Mouse (Mus musculus) MEL (cell line): Measurements from ENCODE around the gene Cldn1. TPM values are rescaled to one million over a fixed set of nuclear protein-coding genes. Genes with fewer than 3 reads are reported as not detected.

Experiments used
- DNase-seq: peaks from one replicate; pipeline ENCODE4 v3.0.0; 2011; ENCODE audit warnings: low read depth, low spot score
- H3K27ac ChIP-seq: 2 replicates; pipeline ENCODE4 v1.5.1; 2012; ENCODE audit warnings: low read depth, mild to moderate bottlenecking, control low read depth, low read length, moderate library complexity; ENCODE audit not compliant: control insufficient read depth
- H3K27me3 ChIP-seq, 2 experiments: fragments of 150-350 bp in 1 of 2; sonication (generic) in 1 of 2; 2 replicates each; pipeline ENCODE4 v1.6.1; 2012; ENCODE audit warnings: low read length in 2 of 2, mild to moderate bottlenecking in 2 of 2, improper control_type of control experiment in 1 of 2, moderate library complexity in 1 of 2; ENCODE audit not compliant: insufficient read depth in 2 of 2, control insufficient read depth in 1 of 2
- H3K36me3 ChIP-seq, 2 experiments: 2 replicates each; pipeline ENCODE4 v1.6.1; 2012 to 2014; ENCODE audit warnings: low read length in 2 of 2, improper control_type of control experiment in 1 of 2, inconsistent platforms in 1 of 2, mild to moderate bottlenecking in 1 of 2; ENCODE audit not compliant: insufficient read depth in 2 of 2, control insufficient read depth in 1 of 2
- H3K4me1 ChIP-seq, 2 experiments: fragments of 150-350 bp in 1 of 2; sonication (generic) in 1 of 2; 2 replicates each; pipeline ENCODE4 v1.6.1; 2012; ENCODE audit warnings: low read length in 2 of 2, improper control_type of control experiment in 1 of 2, mild to moderate bottlenecking in 1 of 2; ENCODE audit not compliant: insufficient read depth in 2 of 2, control insufficient read depth in 1 of 2
- H3K4me3 ChIP-seq, 2 experiments: fragments of 150-350 bp in 1 of 2; sonication (generic) in 1 of 2; 2 replicates each; pipeline ENCODE4 v1.5.1; 2012; ENCODE audit warnings: low read depth in 2 of 2, low read length in 2 of 2, mild to moderate bottlenecking in 2 of 2, moderate library complexity in 2 of 2, control low read depth in 1 of 2, improper control_type of control experiment in 1 of 2; ENCODE audit not compliant: control insufficient read depth in 1 of 2, insufficient read depth in 1 of 2
- H3K79me2 ChIP-seq: 2 replicates; pipeline ENCODE4 v1.6.1; 2012; ENCODE audit warnings: mild to moderate bottlenecking, low read length, moderate library complexity; ENCODE audit not compliant: control insufficient read depth, poor library complexity, insufficient read depth
- H3K9ac ChIP-seq: 2 replicates; pipeline ENCODE4 v1.6.1; 2012; ENCODE audit warnings: low read depth, mild to moderate bottlenecking, control low read depth, low read length, moderate library complexity; ENCODE audit not compliant: control insufficient read depth, poor library complexity, severe bottlenecking
- H3K9me3 ChIP-seq: fragments of 150-350 bp; sonication (generic); replicated peaks from 2 replicates; pipeline ENCODE4 v1.6.1; 2012; ENCODE audit warnings: mild to moderate bottlenecking, low read length, improper control_type of control experiment, moderate library complexity; ENCODE audit not compliant: insufficient read depth
- BHLHE40 ChIP-seq: IDR thresholded peaks from 2 replicates; pipeline ENCODE4 v1.6.1; 2012; ENCODE audit warnings: low read depth, mild to moderate bottlenecking, inconsistent platforms, low read length, improper control_type of control experiment, borderline replicate concordance
- CHD1 ChIP-seq: IDR thresholded peaks from 2 replicates; pipeline ENCODE4 v1.6.1; 2012; ENCODE audit warnings: low read depth, mild to moderate bottlenecking, inconsistent platforms, low read length, improper control_type of control experiment
- CHD2 ChIP-seq: IDR thresholded peaks from 2 replicates; pipeline ENCODE4 v1.6.1; 2011; ENCODE audit warnings: low read length, improper control_type of control experiment
- CTCF ChIP-seq, 3 experiments: IDR thresholded peaks in 2 of 3; conservative IDR thresholded peaks in 1 of 3; 2 replicates each; pipeline ENCODE4 v1.5.1; 2011 to 2012; ENCODE audit warnings: low read length in 3 of 3, low read depth in 2 of 3, mild to moderate bottlenecking in 2 of 3, improper control_type of control experiment in 1 of 3, inconsistent platforms in 1 of 3, mixed read lengths in 1 of 3, moderate library complexity in 1 of 3; ENCODE audit not compliant: control insufficient read depth in 1 of 3, insufficient read depth in 1 of 3, poor library complexity in 1 of 3, severe bottlenecking in 1 of 3
- E2F4 ChIP-seq: IDR thresholded peaks from 2 replicates; pipeline ENCODE4 v1.6.1; 2011; ENCODE audit warnings: low read depth, low read length, improper control_type of control experiment, borderline replicate concordance
- EP300 ChIP-seq, 2 experiments: IDR thresholded peaks; 2 replicates each; pipeline ENCODE4 v1.6.1; 2011; ENCODE audit warnings: improper control_type of control experiment in 2 of 2, low read length in 2 of 2, low read depth in 1 of 2, mild to moderate bottlenecking in 1 of 2
- ETS1 ChIP-seq: IDR thresholded peaks from 2 replicates; pipeline ENCODE4 v1.6.1; 2012; ENCODE audit warnings: low read depth, mild to moderate bottlenecking, inconsistent platforms, low read length, improper control_type of control experiment, moderate library complexity
- HCFC1 ChIP-seq: IDR thresholded peaks from 2 replicates; pipeline ENCODE4 v1.6.1; 2012; ENCODE audit warnings: low read depth, mild to moderate bottlenecking, inconsistent platforms, low read length, improper control_type of control experiment, moderate library complexity
- JUND ChIP-seq: IDR thresholded peaks from 2 replicates; pipeline ENCODE4 v1.6.1; 2011; ENCODE audit warnings: low read depth, mild to moderate bottlenecking, improper control_type of control experiment, low read length
- KAT2A ChIP-seq: conservative IDR thresholded peaks from 2 replicates; pipeline ENCODE4 v1.6.1; 2012; ENCODE audit warnings: low read depth, low read length, improper control_type of control experiment, inconsistent platforms
- MAFK ChIP-seq: IDR thresholded peaks from 2 replicates; pipeline ENCODE4 v1.6.1; 2011; ENCODE audit warnings: low read depth, mild to moderate bottlenecking, low read length, improper control_type of control experiment, borderline replicate concordance
- MXI1 ChIP-seq: IDR thresholded peaks from 2 replicates; pipeline ENCODE4 v1.6.1; 2011; ENCODE audit warnings: mild to moderate bottlenecking, low read depth, low read length, improper control_type of control experiment
- MYB ChIP-seq: IDR thresholded peaks from 2 replicates; pipeline ENCODE4 v1.6.1; 2011; ENCODE audit warnings: mild to moderate bottlenecking, low read depth, low read length, improper control_type of control experiment
- MYC ChIP-seq: IDR thresholded peaks from 2 replicates; pipeline ENCODE4 v1.6.1; 2011; ENCODE audit warnings: low read depth, mild to moderate bottlenecking, low read length, improper control_type of control experiment, moderate library complexity
- NELFE ChIP-seq: IDR thresholded peaks from 2 replicates; pipeline ENCODE4 v1.6.1; 2011; ENCODE audit warnings: low read depth, low read length, improper control_type of control experiment
- NRF1 ChIP-seq: IDR thresholded peaks from 2 replicates; pipeline ENCODE4 v1.6.1; 2014; ENCODE audit warnings: low read depth, mild to moderate bottlenecking, inconsistent platforms, low read length, improper control_type of control experiment, moderate library complexity; ENCODE audit not compliant: poor library complexity, insufficient read depth, severe bottlenecking
- POLR2A ChIP-seq, 2 experiments: IDR thresholded peaks; 2 replicates each; pipeline ENCODE4 v1.6.1; 2011 to 2012; ENCODE audit warnings: low read length in 2 of 2, mild to moderate bottlenecking in 2 of 2, control low read depth in 1 of 2, improper control_type of control experiment in 1 of 2, low read depth in 1 of 2, moderate library complexity in 1 of 2; ENCODE audit not compliant: control insufficient read depth in 1 of 2, insufficient read depth in 1 of 2, poor library complexity in 1 of 2
- RAD21 ChIP-seq: IDR thresholded peaks from 2 replicates; pipeline ENCODE4 v1.6.1; 2011; ENCODE audit warnings: mild to moderate bottlenecking, low read depth, low read length, improper control_type of control experiment
- RCOR1 ChIP-seq: IDR thresholded peaks from 2 replicates; pipeline ENCODE4 v1.6.1; 2012; ENCODE audit warnings: low read depth, mild to moderate bottlenecking, inconsistent platforms, low read length, improper control_type of control experiment
- SIN3A ChIP-seq: IDR thresholded peaks from 2 replicates; pipeline ENCODE4 v1.6.1; 2012; ENCODE audit warnings: low read length, improper control_type of control experiment, inconsistent platforms
- SMC3 ChIP-seq: IDR thresholded peaks from 2 replicates; pipeline ENCODE4 v1.6.1; 2011; ENCODE audit warnings: low read depth, low read length, improper control_type of control experiment
- TAL1 ChIP-seq: IDR thresholded peaks from 2 replicates; pipeline ENCODE4 v1.6.1; 2012; ENCODE audit warnings: mild to moderate bottlenecking, inconsistent platforms, low read length, moderate library complexity, mixed read lengths
- TBP ChIP-seq: IDR thresholded peaks from 2 replicates; pipeline ENCODE4 v1.8.0; 2011; ENCODE audit warnings: low read depth, low read length, improper control_type of control experiment
- USF2 ChIP-seq, 2 experiments: IDR thresholded peaks; 2 replicates each; pipeline ENCODE4 v1.6.1; 2011 to 2012; ENCODE audit warnings: improper control_type of control experiment in 2 of 2, low read length in 2 of 2, borderline replicate concordance in 1 of 2, inconsistent platforms in 1 of 2, low read depth in 1 of 2, mild to moderate bottlenecking in 1 of 2; ENCODE audit not compliant: insufficient read depth in 1 of 2
- ZC3H11A ChIP-seq: IDR thresholded peaks from 2 replicates; pipeline ENCODE4 v1.6.1; 2012; ENCODE audit warnings: low read depth, mild to moderate bottlenecking, inconsistent platforms, low read length, improper control_type of control experiment
- polyA plus RNA-seq, 2 experiments: library from polyadenylated mRNA; stranded (reverse) in 1 of 2; unstranded in 1 of 2; fragments of >175 nt in 1 of 2; fragments of >200 nt in 1 of 2; gene quantifications; 2 replicates each; pipeline versions ENCODE4 v1.2.1 to v1.2.4; 2012; ENCODE audit warnings: low replicate concordance in 2 of 2, low read depth in 1 of 2; ENCODE audit not compliant: insufficient read length in 2 of 2, insufficient read depth in 1 of 2, missing spikeins in 1 of 2
- total RNA-seq: library from RNA; depleted of rRNA; stranded (reverse); fragments of 300-350 nt; gene quantifications from 2 replicates; pipeline ENCODE4 v1.2.3, GENCODE M21; 2012

Gene Cldn1
- total and polyA plus RNA-seq, 3 experiments, result not detected

DNA sequence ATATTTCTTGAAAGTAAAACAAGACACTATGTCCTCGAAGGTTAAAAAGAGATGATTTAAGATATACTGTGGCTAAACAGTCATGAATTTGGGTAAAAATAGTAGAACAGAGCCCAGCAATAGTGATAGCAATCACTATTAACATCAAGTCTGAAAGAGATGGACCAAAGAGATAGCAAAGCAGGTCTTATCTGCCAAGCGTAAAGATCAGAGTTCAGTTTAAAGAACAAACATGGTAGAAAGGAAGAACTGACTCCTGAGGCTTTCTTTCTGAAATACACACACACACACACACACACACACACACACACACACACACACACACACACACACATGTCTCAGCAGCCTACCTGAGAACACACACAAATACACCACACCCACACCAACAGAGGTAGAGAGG, 14.5 kb upstream of the Cldn1 start:
- Histone ChIP-seq H3K4me3 (no peak overlapping the region), H3K4me1 (no peaks in the 10 kb centered on the region)
- TF ChIP-seq KAT2A (no peak), NELFE (no peak), CHD1 (no peak), RAD21 (no peak), E2F4 (no peak), CTCF (IDR thresholded peaks at IDR 0.05 in 2 of 3, conservative IDR thresholded peaks at IDR 0.05 in 1 of 3; ENCODE audit: control insufficient read depth in 1 of 3, insufficient read depth in 1 of 3, low read depth in 2 of 3, low read length in 3 of 3, poor library complexity in 1 of 3, severe bottlenecking in 1 of 3) (no peak), MYB (no peak), RCOR1 (no peak), ETS1 (no peak), SIN3A (no peak), MYC (no peak), BHLHE40 (no peak), MXI1 (no peak), MAFK (no peak), SMC3 (no peak)

GRCm38 (mm10) chr16:26384112-26384649, 12.5 kb upstream of the Cldn1 start:
- H3K79me2 ChIP-seq, result no peaks in the 10 kb centered on the region
- H3K4me3 ChIP-seq, result no peak overlapping the region
- DNase-seq, result no peak
- H3K4me1 ChIP-seq, result no peaks in the 10 kb centered on the region
- H3K36me3 ChIP-seq, result no peaks in the 10 kb centered on the region
- H3K27me3 ChIP-seq, result no peaks in the 10 kb centered on the region
- H3K9me3 ChIP-seq, result no peaks in the 10 kb centered on the region
- no peak overlapping the region for H3K9ac ChIP-seq
- TF ChIP-seq CHD2 (no peak), SMC3 (no peak)
- no peak overlapping the region for H3K27ac ChIP-seq

More for the DNA sequence above, 14.5 kb upstream of the Cldn1 start:
- no peaks in the 10 kb centered on the region for H3K79me2 ChIP-seq
- no peaks in the 10 kb centered on the region for H3K9me3 ChIP-seq
- no peak for DNase-seq
- no peak overlapping the region for H3K27ac ChIP-seq
- no peaks in the 10 kb centered on the region for H3K36me3 ChIP-seq
- H3K27me3 ChIP-seq, result no peaks in the 10 kb centered on the region
- H3K9ac ChIP-seq, result no peak overlapping the region

DNA sequence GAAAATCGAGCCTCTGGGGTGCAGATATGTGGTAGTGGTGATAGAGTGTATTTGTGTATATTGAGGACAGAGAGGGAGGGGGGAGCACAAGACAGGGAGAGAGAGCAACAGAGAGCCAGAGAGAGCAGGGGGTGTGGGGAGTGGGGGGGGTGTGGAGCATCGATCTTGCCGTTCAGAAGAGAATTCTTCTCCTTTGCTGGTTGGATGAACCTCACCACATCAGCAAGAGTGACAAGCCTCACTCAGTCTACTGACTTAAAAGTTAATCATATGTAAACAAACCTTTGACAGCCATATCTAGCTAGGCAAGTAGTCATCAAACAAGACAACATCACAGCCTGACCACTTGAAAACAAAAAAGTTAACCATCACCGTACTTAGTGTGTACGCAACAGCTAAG, 5.5 kb upstream of the Cldn1 start:
- TF ChIP-seq ZC3H11A, result no peak
- no peak for TF ChIP-seq NRF1
- no peak for TF ChIP-seq JUND
- no peak for TF ChIP-seq EP300 (IDR thresholded peaks at IDR 0.05; ENCODE audit: low read depth in 1 of 2, low read length in 2 of 2)
- TF ChIP-seq POLR2A (IDR thresholded peaks at IDR 0.05; ENCODE audit: control insufficient read depth in 1 of 2, insufficient read depth in 1 of 2, low read depth in 1 of 2, low read length in 2 of 2, poor library complexity in 1 of 2), result no peak
- TF ChIP-seq USF2 (IDR thresholded peaks at IDR 0.05; ENCODE audit: borderline replicate concordance in 1 of 2, insufficient read depth in 1 of 2, low read depth in 1 of 2, low read length in 2 of 2), result no peak
- no peak for TF ChIP-seq RCOR1
- TF ChIP-seq CHD2, result no peak
- no peak for TF ChIP-seq TAL1
- TF ChIP-seq MYC, result no peak
- TF ChIP-seq HCFC1, result no peak
- no peak for TF ChIP-seq TBP
- Histone ChIP-seq H3K4me1 (no peaks in the 10 kb centered on the region), H3K79me2 (no peaks in the 10 kb centered on the region), H3K27me3 (no peaks in the 10 kb centered on the region), H3K27ac (no peak overlapping the region), H3K4me3 (no peak overlapping the region), H3K9ac (no peak overlapping the region), H3K36me3 (no peaks in the 10 kb centered on the region), H3K9me3 (no peaks in the 10 kb centered on the region)
- no peak for DNase-seq
